Mouse (Mus musculus): ENCODE data around the gene Armc8. TPM values are rescaled to one million over a fixed set of nuclear protein-coding genes. Genes with fewer than 3 reads are reported as not detected.

The Armc8 gene
- total RNA-seq, 2 experiments from 2014 or later: 28.1 to 28.9 TPM

- peak; percentile 52 for ATAC-seq (replicated peaks; ENCODE audit: poor library complexity, severe bottlenecking)
Measured at GRCm38 (mm10) chr9:99531865-99532264, 36.8 kb downstream of the Armc8 start.

- ATAC-seq (replicated peaks; ENCODE audit: poor library complexity, severe bottlenecking): no peak
Measured at GRCm38 (mm10) chr9:99505875-99506274, 62.8 kb downstream of the Armc8 start.

GRCm38 (mm10) chr9:99499336-99499735, 69.4 kb downstream of the Armc8 start:
- ATAC-seq (replicated peaks; ENCODE audit: poor library complexity, severe bottlenecking): peak; percentile 61; the same call in 1 of the 2 replicates

- peak; percentile 63 for ATAC-seq (replicated peaks; ENCODE audit: poor library complexity, severe bottlenecking)
Measured at GRCm38 (mm10) chr9:99492634-99493200, 76.0 kb downstream of the Armc8 start.

DNA sequence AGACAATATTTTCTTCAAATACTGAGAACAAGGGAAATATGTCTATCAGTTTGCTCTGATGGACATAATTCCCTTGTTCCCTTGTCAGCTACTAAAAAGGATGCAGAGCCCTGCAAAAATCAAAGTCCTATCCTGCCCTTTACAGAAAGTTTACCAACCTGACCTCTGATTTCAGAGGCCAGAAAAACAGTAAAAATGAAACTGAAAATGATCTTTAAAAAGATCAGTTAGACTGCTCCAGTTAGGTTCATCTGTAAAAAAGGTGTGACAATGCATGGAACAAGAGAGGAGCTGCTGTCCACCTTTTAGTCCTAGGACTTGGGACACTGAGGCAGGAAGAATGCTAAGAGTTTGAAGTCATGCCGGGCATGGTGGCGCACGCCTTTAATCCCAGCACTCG, 77.6 kb downstream of the Armc8 start:
- no peak for ATAC-seq (replicated peaks; ENCODE audit: poor library complexity, severe bottlenecking)

DNA sequence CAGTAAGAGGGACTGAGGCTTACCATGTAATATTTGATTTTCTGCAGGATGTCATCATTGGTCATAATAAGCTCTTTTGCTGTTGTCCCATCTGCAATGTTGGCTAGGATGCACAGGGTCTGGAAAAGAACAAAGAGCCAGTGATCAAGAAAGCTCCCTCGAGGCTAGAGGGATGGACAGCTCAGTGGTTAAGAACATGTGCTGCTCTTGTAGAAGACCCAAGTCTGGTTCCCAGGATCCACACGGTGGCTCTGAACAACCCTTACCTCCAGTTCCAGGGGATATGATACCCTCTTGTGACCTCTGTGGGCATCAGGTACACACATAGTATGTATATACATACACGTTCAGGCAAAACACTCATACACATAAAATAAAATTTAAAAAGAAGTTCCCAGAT, 80.9 kb downstream of the Armc8 start:
- ATAC-seq (replicated peaks; ENCODE audit: poor library complexity, severe bottlenecking): no peak

DNA sequence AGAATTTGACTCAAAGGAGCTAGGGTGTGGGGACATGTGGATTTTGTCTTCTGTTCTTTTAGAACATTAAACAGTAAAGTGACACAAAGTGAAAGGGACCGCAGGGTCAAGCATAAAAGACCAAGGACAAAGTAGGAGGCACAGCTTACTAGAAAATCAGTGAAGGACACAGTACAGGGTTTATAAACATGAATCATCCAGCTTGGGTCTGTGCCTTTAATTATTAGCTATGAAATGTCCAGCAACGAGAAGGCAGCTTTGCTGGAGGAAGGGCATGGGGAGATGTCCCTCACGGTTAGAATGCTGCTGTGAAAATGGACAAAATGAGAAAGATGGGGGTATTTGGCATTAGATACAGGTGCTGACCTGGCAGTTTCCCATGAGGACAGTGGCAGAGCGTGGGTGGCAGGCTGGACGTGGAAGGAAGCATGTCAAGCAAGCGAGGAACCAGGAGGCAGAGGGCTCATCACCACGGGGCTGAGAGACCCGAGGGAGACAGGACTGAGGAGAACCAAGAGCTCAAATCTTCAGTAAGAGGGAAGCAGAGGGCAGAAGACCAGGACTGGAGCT, 81.5 kb downstream of the Armc8 start:
- no peak for ATAC-seq (replicated peaks; ENCODE audit: poor library complexity, severe bottlenecking)

GRCm38 (mm10) chr9:99485144-99485543, 83.6 kb downstream of the Armc8 start:
- ATAC-seq (replicated peaks; ENCODE audit: poor library complexity, severe bottlenecking): no peak

GRCm38 (mm10) chr9:99484632-99485031, 84.1 kb downstream of the Armc8 start:
- ATAC-seq (replicated peaks; ENCODE audit: poor library complexity, severe bottlenecking): no peak

DNA sequence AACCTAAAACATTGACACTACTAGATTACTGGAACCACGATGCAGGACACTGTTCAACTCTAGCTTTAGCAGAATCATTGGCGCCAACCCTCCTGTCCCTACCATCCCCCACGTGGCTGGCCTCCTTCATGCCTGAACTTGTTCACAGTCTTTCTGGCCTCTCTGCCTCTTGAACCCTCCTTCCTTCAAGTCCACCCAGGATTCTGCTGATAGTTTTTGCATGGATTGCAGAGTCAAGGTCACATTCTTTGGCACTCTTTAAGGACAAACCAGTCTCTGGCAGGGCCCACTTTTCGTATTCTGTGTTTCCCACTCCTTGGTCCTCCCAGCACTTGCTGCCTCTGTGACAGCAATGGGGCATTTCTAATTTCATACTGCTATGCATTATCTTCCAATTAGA, 85.5 kb downstream of the Armc8 start:
- no peak for ATAC-seq (replicated peaks; ENCODE audit: poor library complexity, severe bottlenecking)

DNA sequence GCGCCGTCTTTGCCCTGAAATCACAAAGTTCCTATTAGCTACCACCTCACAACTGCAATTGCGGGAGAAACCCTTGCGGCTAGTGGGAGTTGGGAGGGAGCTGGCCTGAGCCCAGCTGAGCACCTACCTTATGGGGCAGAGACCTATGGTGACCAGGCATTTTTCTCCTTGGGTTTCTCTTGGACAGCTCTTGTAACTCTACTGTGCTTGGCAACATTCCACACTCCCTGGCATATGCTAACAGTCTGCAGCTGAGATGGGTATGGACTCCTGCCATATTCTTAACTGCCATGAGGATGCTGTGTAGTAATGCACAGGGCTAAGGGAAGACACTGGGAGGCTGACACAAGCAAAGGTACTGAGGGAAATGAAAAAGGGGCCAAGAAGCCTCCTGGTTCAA, 87.9 kb downstream of the Armc8 start:
- ATAC-seq (replicated peaks; ENCODE audit: poor library complexity, severe bottlenecking): no peak

- no peak for ATAC-seq (replicated peaks; ENCODE audit: poor library complexity, severe bottlenecking)
Measured at GRCm38 (mm10) chr9:99479181-99479711, 89.5 kb downstream of the Armc8 start.

GRCm38 (mm10) chr9:99471334-99471733, 97.4 kb downstream of the Armc8 start:
- ATAC-seq (replicated peaks; ENCODE audit: poor library complexity, severe bottlenecking): peak; percentile 31; the same call in 1 of the 2 replicates

DNA sequence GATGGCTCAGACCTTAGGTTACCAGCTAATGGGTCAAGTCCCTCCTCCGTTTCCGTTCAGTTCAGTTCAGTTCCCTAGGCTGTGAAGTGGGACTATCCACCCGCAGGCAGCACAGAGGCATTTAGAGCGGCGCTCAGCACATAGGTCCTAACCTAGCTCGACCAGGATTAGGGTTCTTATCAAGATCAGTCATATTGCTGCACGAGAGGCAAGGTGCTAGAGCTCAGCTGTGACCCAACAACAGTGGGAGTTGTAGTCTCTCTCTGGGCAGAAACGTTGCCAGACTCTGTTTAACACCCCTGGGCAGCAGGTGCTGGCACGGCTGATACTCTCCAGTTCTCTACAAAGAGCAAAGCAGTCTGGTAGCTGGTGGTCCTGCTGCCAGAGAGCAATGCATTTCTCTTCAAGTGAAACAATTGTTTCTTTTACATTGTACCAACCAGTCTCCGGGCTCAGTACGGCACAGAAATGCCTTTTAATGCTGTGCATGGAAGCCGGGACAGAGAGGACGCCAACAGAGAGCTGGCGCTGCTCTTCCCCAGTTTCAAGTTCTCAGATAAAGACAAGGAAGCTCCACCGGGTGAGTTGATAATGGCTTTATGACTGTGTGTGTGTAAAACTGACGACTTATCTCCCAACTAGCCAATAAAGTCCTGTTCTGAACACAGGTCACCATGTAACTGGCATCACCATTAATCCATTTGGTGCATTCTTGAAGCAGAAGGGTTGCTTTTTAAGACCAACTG, 98.2 kb downstream of the Armc8 start:
- ATAC-seq (replicated peaks; ENCODE audit: poor library complexity, severe bottlenecking): no peak

- peak; percentile 21; the same call in 1 of the 2 replicates for ATAC-seq (replicated peaks; ENCODE audit: poor library complexity, severe bottlenecking)
Measured at GRCm38 (mm10) chr9:99469681-99470273, 98.9 kb downstream of the Armc8 start.

DNA sequence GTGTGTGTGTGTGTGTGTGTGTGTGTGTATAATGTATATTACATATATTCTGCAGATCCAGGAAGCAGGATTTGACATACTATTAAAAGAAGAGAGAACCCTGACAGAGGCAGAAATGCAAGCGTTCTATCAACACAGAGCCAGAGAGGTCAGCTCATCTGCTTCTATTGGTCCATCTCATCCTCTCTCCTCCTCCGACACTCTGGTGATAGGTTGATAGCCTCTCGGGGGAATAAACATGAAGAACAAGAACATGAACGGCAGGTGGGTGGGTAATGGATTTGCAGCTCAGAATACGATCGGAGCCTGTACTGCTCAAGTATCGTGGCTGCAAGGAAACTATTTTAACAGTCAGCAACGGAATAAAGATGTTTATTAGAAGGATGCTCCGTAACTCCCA, 100.1 kb downstream of the Armc8 start:
- ATAC-seq (replicated peaks; ENCODE audit: poor library complexity, severe bottlenecking): no peak

- ATAC-seq (replicated peaks; ENCODE audit: poor library complexity, severe bottlenecking): no peak
Measured at GRCm38 (mm10) chr9:99464876-99465275, 103.8 kb downstream of the Armc8 start.

DNA sequence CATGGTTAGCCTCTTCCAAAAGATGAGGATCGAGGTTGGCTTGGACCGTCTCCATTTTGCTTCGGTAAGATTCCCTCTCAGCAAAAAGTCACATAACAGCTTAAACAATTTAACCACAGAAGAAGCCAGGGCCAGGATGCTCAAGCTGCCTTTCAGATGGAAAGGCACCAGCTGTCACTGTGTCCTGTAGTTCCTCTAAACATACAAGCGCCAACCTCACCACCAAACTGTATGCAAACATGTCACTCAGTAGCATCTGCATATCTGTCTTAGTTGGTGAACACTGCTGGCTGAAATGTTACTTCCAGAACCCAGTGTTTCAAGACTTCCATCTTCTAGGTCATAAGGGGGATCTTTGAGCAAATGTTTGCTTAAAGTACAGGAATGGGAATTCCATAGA, 109.0 kb downstream of the Armc8 start:
- ATAC-seq (replicated peaks; ENCODE audit: poor library complexity, severe bottlenecking): no peak

- ATAC-seq (replicated peaks; ENCODE audit: poor library complexity, severe bottlenecking): peak; percentile 88
Measured at GRCm38 (mm10) chr9:99458529-99459208, 110.0 kb downstream of the Armc8 start.

DNA sequence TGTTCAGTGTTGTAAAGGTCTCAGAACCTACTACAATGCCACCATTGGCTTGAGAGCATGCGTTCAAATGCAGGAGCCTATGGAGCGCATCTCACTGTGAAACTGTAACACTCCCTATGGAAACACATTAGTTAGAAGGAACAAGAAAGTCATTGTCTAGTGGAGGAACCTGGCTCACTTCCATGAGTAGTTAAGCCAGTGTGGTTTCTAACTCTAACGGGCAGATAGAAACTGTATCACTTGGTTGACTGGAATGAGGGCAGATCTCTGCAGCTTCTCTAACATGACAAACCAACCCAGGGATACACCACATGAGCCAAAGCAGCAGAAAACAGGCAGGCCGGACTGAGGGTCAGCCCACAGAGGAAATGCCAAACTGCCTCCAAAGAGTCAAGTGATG, 114.5 kb downstream of the Armc8 start:
- ATAC-seq (replicated peaks; ENCODE audit: poor library complexity, severe bottlenecking): no peak

DNA sequence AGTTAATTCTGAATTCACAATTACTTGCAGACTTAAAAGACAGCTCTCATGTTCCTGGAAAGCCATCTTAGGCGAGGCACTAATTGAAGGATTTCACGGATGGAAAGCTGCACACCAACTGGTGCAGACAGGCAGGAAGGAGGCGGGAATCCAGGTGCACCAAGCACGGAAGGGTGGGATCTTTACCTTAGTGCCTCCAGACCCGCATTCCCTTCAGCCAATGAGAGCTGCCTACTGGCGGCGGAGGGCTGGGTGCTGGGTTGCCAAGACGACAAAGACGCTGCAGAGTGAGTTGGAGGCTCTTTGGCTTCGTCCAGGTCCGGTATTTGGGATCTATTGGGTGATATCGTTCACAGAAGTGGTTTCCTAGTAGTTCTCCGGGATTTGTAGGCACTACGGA, 117.5 kb downstream of the Armc8 start, which contains the start of gene Nme9:
Gene Nme9 (plus strand): TSS at position 315 of the 400 bp plus-strand sequence.
- ATAC-seq (replicated peaks; ENCODE audit: poor library complexity, severe bottlenecking): no peak

Data from granulocyte monocyte progenitor cell, adult 5-6 weeks (primary cell).